Comparison of ENCODE assay signal across 8 mouse cellular contexts in genomic region chr5:25497720-25498345, GRCm38 (mm10). TPM values are rescaled to one million over a fixed set of nuclear protein-coding genes. Genes with fewer than 3 reads are reported as not detected.
DNase-seq lines count a peak whose midpoint lies in the region; ATAC-seq and TF ChIP-seq lines count a peak whose summit lies in the region.

No protein-coding gene starts in this region.

- WGBS in forebrain, embryonic 12.5 days: under 1% methylated on average over 56 of the region's 78 CpGs
- under 1% methylated on average over 54 of the region's 78 CpGs for WGBS in lung, embryonic 14.5 days

- no peaks in the 10 kb centered on the region for H3K9me3 ChIP-seq in E14TG2a.4 (ENCODE audit: low read length)
- no peaks in the 10 kb centered on the region for H3K9me3 ChIP-seq in forebrain, embryonic 12.5 days
- H3K9me3 ChIP-seq in lung, embryonic 14.5 days (ENCODE audit: low read depth, low read length): no peaks in the 10 kb centered on the region

- no peaks in the 10 kb centered on the region for H3K36me3 ChIP-seq in E14TG2a.4 (ENCODE audit: insufficient read depth, low read length)
- no peaks in the 10 kb centered on the region for H3K36me3 ChIP-seq in forebrain, embryonic 12.5 days (replicated peaks)
- H3K36me3 ChIP-seq in lung, embryonic 14.5 days (ENCODE audit: insufficient read depth): no peaks in the 10 kb centered on the region

- peak overlapping the region; percentile 86 for H3K4me2 ChIP-seq in forebrain, embryonic 12.5 days
- H3K4me2 ChIP-seq in lung, embryonic 14.5 days: peak overlapping the region; percentile 61

- intact Hi-C loops in heart, postnatal 14 days (cut with DNase I): loop anchor here (2.0 kb wide), 2 partner anchors 17 to 61 kb away; no protein-coding TSS in a partner anchor

- H3K9ac ChIP-seq in forebrain, embryonic 12.5 days: peak overlapping the region; percentile 94
- H3K9ac ChIP-seq in lung, embryonic 14.5 days: peak overlapping the region; percentile 91

- DNase-seq in c-Kit-positive CD71-negative TER-119-negative erythroid progenitor cells, embryonic 14.5 days (ENCODE audit: low read depth): peak; percentile 17
- peak; percentile 70 to 77 for DNase-seq in heart, postnatal 14 days
- DNase-seq in layer of hippocampus, adult 2 months (ENCODE audit: low spot score in 2 of 2): peak; percentile 17 to 36
- DNase-seq in lung, embryonic 14.5 days: peak; percentile 75
- peak; percentile 32 for DNase-seq in ovary, postnatal 14 days (ENCODE audit: low spot score)
- peak; percentile 49 to 54 for DNase-seq in thymus, postnatal 36 days

- ATAC-seq in forebrain, embryonic 12.5 days (ENCODE audit: low FRiP score): 0 out of 2 replicates have a peak, but pooled peaks have one; percentile 7
- ATAC-seq in lung, embryonic 14.5 days (ENCODE audit: insufficient read depth): peak; percentile 22; the same call in 1 of the 2 replicates

- peaks cover 32% of the 10 kb centered on the region for H3K4me1 ChIP-seq in E14TG2a.4 (replicated peaks; ENCODE audit: low read depth, low read length)
- H3K4me1 ChIP-seq in forebrain, embryonic 12.5 days: peaks cover 18% of the 10 kb centered on the region
- no peaks in the 10 kb centered on the region; the same call in 1 of the 2 replicates for H3K4me1 ChIP-seq in lung, embryonic 14.5 days (ENCODE audit: insufficient read depth)

- TF ChIP-seq CTCF in E14TG2a.4 (conservative IDR thresholded peaks at IDR 0.05; ENCODE audit: low read length): no peak
- TF ChIP-seq CTCF in layer of hippocampus, adult 2 months (conservative IDR thresholded peaks at IDR 0.05): no peak
- no peak for TF ChIP-seq CTCF in lung, embryonic 14.5 days (IDR thresholded peaks at IDR 0.05; ENCODE audit: low read depth)

- H3K27ac ChIP-seq in forebrain, embryonic 12.5 days: peak overlapping the region; percentile 100
- H3K27ac ChIP-seq in layer of hippocampus, adult 2 months: peak overlapping the region; percentile 99
- peak overlapping the region; percentile 98 for H3K27ac ChIP-seq in lung, embryonic 14.5 days (ENCODE audit: low read depth)

- H3K27me3 ChIP-seq in E14TG2a.4 (ENCODE audit: insufficient read depth, low read length): peaks cover 9% of the 10 kb centered on the region
- H3K27me3 ChIP-seq in forebrain, embryonic 12.5 days: 0 out of 2 replicates have a peak, but pooled peaks cover 2% of the 10 kb centered on the region
- no peaks in the 10 kb centered on the region for H3K27me3 ChIP-seq in lung, embryonic 14.5 days (ENCODE audit: insufficient read depth, low read length)

- peak overlapping the region; percentile 99 for H3K4me3 ChIP-seq in E14TG2a.4 (replicated peaks; ENCODE audit: low read length)
- peak overlapping the region; percentile 94 for H3K4me3 ChIP-seq in forebrain, embryonic 12.5 days (replicated peaks)
- peak overlapping the region; percentile 98 for H3K4me3 ChIP-seq in layer of hippocampus, adult 2 months
- H3K4me3 ChIP-seq in lung, embryonic 14.5 days (ENCODE audit: low read depth, low read length): peak overlapping the region; percentile 94

RNA-seq across cellular contexts. Expression of gene Kmt2c, which starts 0.8 kb away (rescaled TPM):
- polyA plus RNA-seq in forebrain, embryonic 12.5 days (2016; fragmentation: Nextera tagmentation; extraction: Ambion mirVana): 29.6 and 31.2 TPM in 2 replicates
- 10 to 100 TPM; 47.8 to 49.4 TPM for total RNA-seq in heart, postnatal 14 days (2021)
- total RNA-seq in layer of hippocampus, adult 2 months (2021): 10 to 100 TPM; 79.3 to 89.9 TPM
- 17.2 and 18.3 TPM in 2 replicates for polyA plus RNA-seq in lung, embryonic 14.5 days (2014; fragmentation: Nextera tagmentation; extraction: Ambion mirVana)

RNA-seq across cellular contexts. Expression of gene Cct8l1, which starts 18.0 kb away (rescaled TPM):
- polyA plus RNA-seq in forebrain, embryonic 12.5 days (2016; fragmentation: Nextera tagmentation; extraction: Ambion mirVana): 0.15 TPM in 1 of 2 replicates, not detected in the other
- under 1 TPM; 0.14 to 0.17 TPM for total RNA-seq in heart, postnatal 14 days (2021)
- total RNA-seq in layer of hippocampus, adult 2 months (2021): under 1 TPM; 0.25 to 0.49 TPM
- 0.09 TPM in 1 of 2 replicates, not detected in the other for polyA plus RNA-seq in lung, embryonic 14.5 days (2014; fragmentation: Nextera tagmentation; extraction: Ambion mirVana)

Comparison
In these comparisons a context has a peak if more than half of its experiments do, and no peak if none do; other contexts are left out.
1. Peak in every context shown above with its lines: DNase-seq, ATAC-seq, H3K4me3 ChIP-seq and H3K27ac ChIP-seq.
2. DNase-seq: peak in every context shown above with its lines; median percentile 75 in lung, embryonic 14.5 days; 74 in heart, postnatal 14 days; 52 in thymus, postnatal 36 days; 32 in ovary, postnatal 14 days; 26 in layer of hippocampus, adult 2 months; 17 in c-Kit-positive CD71-negative TER-119-negative erythroid progenitor cells, embryonic 14.5 days.